Mouse (Mus musculus) limb, embryonic 12.5 days (tissue): ENCODE measurements around the gene Ptma. TPM values are rescaled to one million over a fixed set of nuclear protein-coding genes. Genes with fewer than 3 reads are reported as not detected.

Experiments
- ATAC-seq: fragments of 200-750 bp; cut with Nextera tagmentation; 2 replicates; pipeline ENCODE4 v1.8.0; 2017; ENCODE audit warnings: low read depth, moderate TSS enrichment; ENCODE audit not compliant: insufficient number of reproducible peaks, insufficient read depth, low FRiP score, low TSS enrichment
- H3K27ac ChIP-seq: fragments of 300-500 bp; sonication (generic); 2 replicates; pipeline ENCODE4 v1.5.1; 2016; ENCODE audit warnings: mild to moderate bottlenecking, moderate library complexity
- H3K27me3 ChIP-seq: fragments of 300-500 bp; sonication (generic); 2 replicates; pipeline ENCODE4 v1.6.1; 2016; ENCODE audit warnings: mild to moderate bottlenecking, moderate library complexity
- H3K36me3 ChIP-seq: fragments of 300-500 bp; sonication (generic); 2 replicates; pipeline ENCODE4 v1.6.1; 2016; ENCODE audit warnings: mild to moderate bottlenecking, moderate library complexity
- H3K4me1 ChIP-seq: fragments of 300-500 bp; sonication (generic); replicated peaks from 2 replicates; pipeline ENCODE4 v1.6.1; 2016
- H3K4me2 ChIP-seq: fragments of 300-500 bp; sonication (generic); 2 replicates; pipeline ENCODE4 v1.6.1; 2016; ENCODE audit warnings: mild to moderate bottlenecking, moderate library complexity
- H3K4me3 ChIP-seq: fragments of 300-500 bp; sonication (generic); replicated peaks from 2 replicates; pipeline ENCODE4 v1.5.1; 2016; ENCODE audit warnings: mild to moderate bottlenecking
- H3K9ac ChIP-seq: fragments of 300-500 bp; sonication (generic); replicated peaks from 2 replicates; pipeline ENCODE4 v1.6.1; 2016; ENCODE audit warnings: mild to moderate bottlenecking, moderate library complexity
- H3K9me3 ChIP-seq: fragments of 300-500 bp; sonication (generic); 2 replicates; pipeline ENCODE4 v1.6.1; 2016; ENCODE audit warnings: mild to moderate bottlenecking, moderate library complexity
- WGBS: fragments of 180-500 bp; shearing (Covaris S2); methylation state at CpG from one replicate; pipeline ENCODE4 v1.1.7; 2016; 5-methylcytosine and 5-hydroxymethylcytosine counted together
- polyA plus RNA-seq: library from polyadenylated mRNA; unstranded; fragments of >200 nt; fragmentation: Nextera tagmentation; extraction: Ambion mirVana; gene quantifications from 2 replicates; pipeline ENCODE4 v1.2.1, GENCODE M21; 2016

The Ptma gene
- polyA plus RNA-seq, 1 experiment from 2014 or later: 4,018 TPM

GRCm38 (mm10) chr1:86522286-86522871, 4.1 kb upstream of the Ptma start:
- 58% methylated on average over 7 of the region's 7 CpGs for WGBS
- no peak for ATAC-seq
- no peak overlapping the region for H3K4me3 ChIP-seq
- no peak overlapping the region for H3K4me2 ChIP-seq
- H3K27ac ChIP-seq: peak overlapping the region; percentile 77
- no peaks in the 10 kb centered on the region for H3K36me3 ChIP-seq
- H3K9me3 ChIP-seq: no peaks in the 10 kb centered on the region
- H3K9ac ChIP-seq: 0 out of 2 replicates have a peak overlapping the region, but pooled peaks have one; percentile 2
- H3K27me3 ChIP-seq: no peaks in the 10 kb centered on the region
- H3K4me1 ChIP-seq: peaks cover 19% of the 10 kb centered on the region

- peaks cover 13% of the 10 kb centered on the region for H3K36me3 ChIP-seq
Observed at GRCm38 (mm10) chr1:86523776-86524618, 2.5 kb upstream of the Ptma start.

GRCm38 (mm10) chr1:86524619-86525498, 1.7 kb upstream of the Ptma start:
- Histone ChIP-seq H3K4me3 (peak overlapping the region; percentile 99), H3K27ac (peak overlapping the region; percentile 100), H3K4me2 (peak overlapping the region; percentile 82), H3K36me3 (peaks cover 22% of the 10 kb centered on the region), H3K4me1 (peaks cover 29% of the 10 kb centered on the region), H3K9ac (peak overlapping the region; percentile 96), H3K9me3 (no peaks in the 10 kb centered on the region), H3K27me3 (no peaks in the 10 kb centered on the region)
- WGBS: 1% methylated on average over 53 of the region's 53 CpGs
- ATAC-seq: peak; percentile 63

More at GRCm38 (mm10) chr1:86523776-86524618, 2.5 kb upstream of the Ptma start:
- no peaks in the 10 kb centered on the region for H3K27me3 ChIP-seq
- WGBS: 81% methylated on average over 8 of the region's 8 CpGs
- H3K27ac ChIP-seq: peak overlapping the region; percentile 100
- no peaks in the 10 kb centered on the region for H3K9me3 ChIP-seq
- no peak for ATAC-seq
- peak overlapping the region; percentile 77 for H3K9ac ChIP-seq
- H3K4me2 ChIP-seq: peak overlapping the region; percentile 82
- H3K4me3 ChIP-seq: peak overlapping the region; percentile 99; the same call in 1 of the 2 replicates
- peaks cover 21% of the 10 kb centered on the region for H3K4me1 ChIP-seq

- Histone ChIP-seq H3K27me3 (no peaks in the 10 kb centered on the region), H3K4me1 (peaks cover 30% of the 10 kb centered on the region)
- under 1% methylated on average over 43 of the region's 44 CpGs for WGBS
Observed at GRCm38 (mm10) chr1:86525499-86526115, 919 bp upstream of the Ptma start.

GRCm38 (mm10) chr1:86526789-86527598, 468 bp downstream of the Ptma start:
- Histone ChIP-seq H3K4me3 (peak overlapping the region; percentile 99), H3K9me3 (no peaks in the 10 kb centered on the region), H3K4me2 (peak overlapping the region; percentile 79), H3K36me3 (peaks cover 36% of the 10 kb centered on the region), H3K4me1 (peaks cover 42% of the 10 kb centered on the region), H3K9ac (peak overlapping the region; percentile 100), H3K27me3 (no peaks in the 10 kb centered on the region), H3K27ac (peak overlapping the region; percentile 100)
- WGBS: under 1% methylated on average over 105 of the region's 111 CpGs
- peak; percentile 2; the same call in 1 of the 2 replicates for ATAC-seq

More at GRCm38 (mm10) chr1:86525499-86526115, 919 bp upstream of the Ptma start:
- H3K36me3 ChIP-seq: peaks cover 23% of the 10 kb centered on the region
- peak overlapping the region; percentile 96 for H3K9ac ChIP-seq
- ATAC-seq: peak; percentile 2; the same call in 1 of the 2 replicates
- H3K27ac ChIP-seq: peak overlapping the region; percentile 100
- H3K9me3 ChIP-seq: no peaks in the 10 kb centered on the region
- H3K4me2 ChIP-seq: peak overlapping the region; percentile 82
- H3K4me3 ChIP-seq: peak overlapping the region; percentile 99

GRCm38 (mm10) chr1:86527599-86528486, 1.3 kb downstream of the Ptma start:
- peaks cover 42% of the 10 kb centered on the region for H3K4me1 ChIP-seq
- H3K4me3 ChIP-seq: peak overlapping the region; percentile 99
- peak overlapping the region; percentile 100 for H3K9ac ChIP-seq
- H3K9me3 ChIP-seq: no peaks in the 10 kb centered on the region
- H3K27me3 ChIP-seq: no peaks in the 10 kb centered on the region
- H3K36me3 ChIP-seq: peaks cover 39% of the 10 kb centered on the region
- under 1% methylated on average over 89 of the region's 89 CpGs for WGBS
- ATAC-seq: no peak
- peak overlapping the region; percentile 100 for H3K27ac ChIP-seq
- H3K4me2 ChIP-seq: peak overlapping the region; percentile 79

GRCm38 (mm10) chr1:86528571-86529180, 2.1 kb downstream of the Ptma start:
- Histone ChIP-seq H3K4me3 (peak overlapping the region; percentile 99), H3K9me3 (0 out of 2 replicates have a peak, but pooled peaks cover 2% of the 10 kb centered on the region), H3K36me3 (peaks cover 46% of the 10 kb centered on the region), H3K27ac (peak overlapping the region; percentile 100), H3K4me2 (peak overlapping the region; percentile 79), H3K27me3 (no peaks in the 10 kb centered on the region), H3K9ac (peak overlapping the region; percentile 100), H3K4me1 (peaks cover 42% of the 10 kb centered on the region)
- ATAC-seq: no peak
- under 1% methylated on average over 15 of the region's 15 CpGs for WGBS

- H3K9me3 ChIP-seq: 0 out of 2 replicates have a peak, but pooled peaks cover 4% of the 10 kb centered on the region
- ATAC-seq: no peak
- 32% methylated on average over 4 of the region's 4 CpGs for WGBS
- H3K36me3 ChIP-seq: peaks cover 50% of the 10 kb centered on the region
- peak overlapping the region; percentile 79 for H3K4me2 ChIP-seq
- H3K27ac ChIP-seq: peak overlapping the region; percentile 59
- peak overlapping the region; percentile 99 for H3K4me3 ChIP-seq
- H3K27me3 ChIP-seq: no peaks in the 10 kb centered on the region
- H3K4me1 ChIP-seq: peaks cover 35% of the 10 kb centered on the region
- H3K9ac ChIP-seq: peak overlapping the region; percentile 100
Observed at GRCm38 (mm10) chr1:86529590-86529989, 3.1 kb downstream of the Ptma start.
